Mouse (Mus musculus) embryo, embryonic 10.5 days (tissue): ENCODE measurements at regions not wholly inside any gene's neighbourhood (a gene's known extent, or its start where the extent isn't known, plus 50 kb on each side); places are given as distances from the start of the nearest gene placed in this dataset.
"Not testable (repeated sequence)": the region's sequence is repeated elsewhere in the genome, so short reads cannot be mapped to it uniquely, and the experiment has no call there.

Experiments used
- DNase-seq: peaks from one replicate; pipeline ENCODE4 v3.0.0-alpha.2; 2015; ENCODE audit warnings: low spot score

- DNase-seq = no peak
These were observed 265.8 kb downstream of the Fgf9 start for GRCm38 (mm10) chr14:58336148-58336547.

- no peak for DNase-seq
These were observed 252.8 kb downstream of the Fgf9 start for GRCm38 (mm10) chr14:58323164-58323563.

GRCm38 (mm10) chr14:58322461-58322860 is 252.1 kb downstream of the Fgf9 start:
- DNase-seq = no peak

GRCm38 (mm10) chr14:58321875-58322274 is 251.5 kb downstream of the Fgf9 start:
- no peak for DNase-seq

- DNase-seq = no peak
These were observed 250.9 kb downstream of the Fgf9 start for GRCm38 (mm10) chr14:58321234-58321633.

- DNase-seq = peak; percentile 10
These were observed 247.3 kb downstream of the Fgf9 start for GRCm38 (mm10) chr14:58317640-58318039.

GRCm38 (mm10) chr14:58317231-58317630 is 246.9 kb downstream of the Fgf9 start:
- no peak for DNase-seq

- DNase-seq = no peak
These were observed 237.3 kb downstream of the Fgf9 start for GRCm38 (mm10) chr14:58307695-58308094.

GRCm38 (mm10) chr14:58306832-58307521 is 236.6 kb downstream of the Fgf9 start:
- no peak for DNase-seq

GRCm38 (mm10) chr14:58300411-58300887 is 230.1 kb downstream of the Fgf9 start:
- no peak for DNase-seq

GRCm38 (mm10) chr14:58286007-58286525 is 215.7 kb downstream of the Fgf9 start:
- no peak for DNase-seq

GRCm38 (mm10) chr14:58282708-58283290 is 212.5 kb downstream of the Fgf9 start:
- DNase-seq = no peak

GRCm38 (mm10) chr14:58282264-58282663 is 211.9 kb downstream of the Fgf9 start:
- no peak for DNase-seq

GRCm38 (mm10) chr14:58274440-58274839 is 204.1 kb downstream of the Fgf9 start:
- not testable (repeated sequence) for DNase-seq

GRCm38 (mm10) chr14:58273693-58274419 is 203.5 kb downstream of the Fgf9 start:
- no peak for DNase-seq

GRCm38 (mm10) chr14:58265373-58265772 is 195.0 kb downstream of the Fgf9 start:
- DNase-seq = peak; percentile 30

GRCm38 (mm10) chr14:58264401-58264800 is 194.1 kb downstream of the Fgf9 start:
- DNase-seq = no peak

GRCm38 (mm10) chr14:58253369-58253968 is 183.1 kb downstream of the Fgf9 start:
- no peak for DNase-seq

GRCm38 (mm10) chr14:58225869-58226268 is 155.5 kb downstream of the Fgf9 start:
- DNase-seq = no peak

- no peak for DNase-seq
These were observed 154.1 kb downstream of the Fgf9 start for GRCm38 (mm10) chr14:58224419-58224818.

GRCm38 (mm10) chr14:58208401-58208800 is 138.1 kb downstream of the Fgf9 start:
- DNase-seq = no peak

- peak; percentile 71 for DNase-seq
These were observed 132.4 kb downstream of the Fgf9 start for GRCm38 (mm10) chr14:58202607-58203295.
